Mouse (Mus musculus): ENCODE measurements around the gene St3gal3. TPM values are rescaled to one million over a fixed set of nuclear protein-coding genes. Genes with fewer than 3 reads are reported as not detected.

Gene St3gal3
- polyA plus RNA-seq, 1 experiment from 2014 or later, result 8.1 TPM

DNA sequence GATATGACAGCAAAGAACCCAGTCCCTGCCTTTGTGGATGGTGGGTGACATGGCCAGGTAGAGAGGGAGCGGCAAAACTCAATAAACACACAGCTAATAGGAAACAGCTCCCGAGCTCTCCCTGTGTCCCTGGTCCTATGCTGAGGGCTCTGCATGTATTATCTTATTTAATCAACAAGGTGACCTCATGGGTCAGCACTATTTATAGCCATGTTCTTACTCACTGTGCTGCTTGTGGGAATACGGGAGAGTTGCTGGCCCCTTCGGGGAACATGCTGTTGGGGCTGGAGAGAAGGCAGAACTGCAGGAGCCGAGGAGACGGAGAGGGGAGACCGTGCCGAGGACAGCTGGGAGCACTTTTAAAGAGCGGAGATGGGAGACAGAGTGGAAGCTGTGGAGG, 157.3 kb downstream of the St3gal3 start:
- no peaks in the 10 kb centered on the region for H3K27me3 ChIP-seq
- H3K4me2 ChIP-seq, result no peak overlapping the region
- H3K4me1 ChIP-seq, result peaks cover 13% of the 10 kb centered on the region; the same call in 1 of the 2 replicates
- no peaks in the 10 kb centered on the region for H3K9me3 ChIP-seq
- H3K9ac ChIP-seq, result no peak overlapping the region
- ATAC-seq (ENCODE audit: borderline replicate concordance, extremely low read depth, low FRiP score, low TSS enrichment), result no peak
- WGBS, result 68% methylated on average over 9 of the region's 9 CpGs
- no peak overlapping the region for H3K4me3 ChIP-seq
- H3K27ac ChIP-seq, result no peak overlapping the region
- no peaks in the 10 kb centered on the region for H3K36me3 ChIP-seq

DNA sequence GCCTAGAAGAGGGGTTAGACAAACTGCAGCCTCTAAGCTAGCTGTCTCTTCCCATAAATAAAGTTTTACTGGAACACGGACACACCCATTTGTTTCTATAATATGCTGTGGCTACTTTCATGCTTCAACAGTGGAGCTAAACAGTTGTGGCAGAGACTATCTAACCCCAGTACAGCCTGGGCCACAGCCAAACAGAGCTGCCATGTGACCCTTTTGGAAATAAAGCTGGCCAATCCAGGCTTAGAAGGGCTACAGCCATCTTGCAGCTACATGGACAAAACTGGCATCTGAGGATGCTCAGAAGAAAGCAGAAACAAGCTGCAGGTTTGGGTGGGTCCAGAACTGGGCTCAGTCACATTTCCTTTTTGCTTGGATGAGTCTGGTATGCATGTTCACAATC, 158.9 kb downstream of the St3gal3 start:
- 62% methylated on average over 1 of the region's 1 CpGs for WGBS
- Histone ChIP-seq H3K4me2 (no peak overlapping the region), H3K27ac (no peak overlapping the region), H3K9me3 (no peaks in the 10 kb centered on the region), H3K4me1 (peaks cover 13% of the 10 kb centered on the region; the same call in 1 of the 2 replicates), H3K36me3 (no peaks in the 10 kb centered on the region), H3K27me3 (no peaks in the 10 kb centered on the region), H3K4me3 (no peak overlapping the region), H3K9ac (no peak overlapping the region)
- ATAC-seq (ENCODE audit: borderline replicate concordance, extremely low read depth, low FRiP score, low TSS enrichment), result no peak

DNA sequence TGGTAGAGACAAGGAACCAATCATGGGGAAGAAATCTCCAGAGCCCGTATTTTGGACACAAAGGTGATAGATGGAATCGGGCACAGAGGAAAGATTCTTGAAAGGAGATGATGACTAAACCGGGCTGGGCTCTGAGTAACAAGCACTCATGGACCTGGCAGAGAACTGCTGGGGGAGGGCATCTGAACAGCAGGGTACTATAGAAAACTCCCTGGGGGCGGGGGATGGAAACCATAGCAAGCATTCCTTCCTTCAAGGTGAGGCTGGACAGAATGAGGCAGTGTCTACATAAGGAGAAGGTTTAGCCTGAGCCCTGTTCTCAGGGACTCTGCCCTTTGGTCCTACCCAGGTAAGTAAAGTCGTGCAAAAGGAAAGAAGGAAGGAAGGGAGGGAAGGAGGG, 160.0 kb downstream of the St3gal3 start:
- ATAC-seq (ENCODE audit: borderline replicate concordance, extremely low read depth, low FRiP score, low TSS enrichment), result no peak
- peaks cover 13% of the 10 kb centered on the region; the same call in 1 of the 2 replicates for H3K4me1 ChIP-seq
- 62% methylated on average over 5 of the region's 5 CpGs for WGBS
- H3K9me3 ChIP-seq, result no peaks in the 10 kb centered on the region
- no peaks in the 10 kb centered on the region for H3K36me3 ChIP-seq
- H3K27ac ChIP-seq, result no peak overlapping the region
- H3K4me2 ChIP-seq, result no peak overlapping the region
- H3K9ac ChIP-seq, result no peak overlapping the region
- no peaks in the 10 kb centered on the region for H3K27me3 ChIP-seq
- no peak overlapping the region for H3K4me3 ChIP-seq

DNA sequence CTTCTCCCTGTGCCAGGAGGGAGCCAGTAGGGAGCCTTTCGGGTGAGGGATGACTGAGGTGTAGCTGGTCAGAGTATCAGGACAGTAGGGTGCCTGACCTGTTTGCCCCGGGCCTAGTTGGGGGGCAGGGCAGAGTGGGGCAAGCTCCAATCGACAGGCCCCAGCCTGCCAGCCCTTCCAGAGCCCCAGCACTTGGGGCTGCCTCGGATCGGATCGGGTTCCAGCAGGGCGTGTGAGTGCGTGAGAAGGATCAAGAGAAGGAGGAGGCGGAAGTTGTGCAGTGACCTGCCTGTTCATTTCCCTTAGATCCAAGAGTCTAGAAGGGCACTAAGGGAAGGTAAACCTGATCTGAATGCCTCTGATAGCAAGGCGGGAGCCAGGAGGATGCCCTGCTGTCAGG, 161.7 kb downstream of the St3gal3 start:
- WGBS, result 48% methylated on average over 10 of the region's 10 CpGs
- H3K27me3 ChIP-seq, result no peaks in the 10 kb centered on the region
- no peaks in the 10 kb centered on the region for H3K36me3 ChIP-seq
- H3K4me3 ChIP-seq, result no peak overlapping the region
- no peak overlapping the region for H3K27ac ChIP-seq
- ATAC-seq (ENCODE audit: borderline replicate concordance, extremely low read depth, low FRiP score, low TSS enrichment), result no peak
- H3K9me3 ChIP-seq, result no peaks in the 10 kb centered on the region
- no peak overlapping the region for H3K9ac ChIP-seq
- H3K4me1 ChIP-seq, result peaks cover 13% of the 10 kb centered on the region; the same call in 1 of the 2 replicates
- H3K4me2 ChIP-seq, result no peak overlapping the region

DNA sequence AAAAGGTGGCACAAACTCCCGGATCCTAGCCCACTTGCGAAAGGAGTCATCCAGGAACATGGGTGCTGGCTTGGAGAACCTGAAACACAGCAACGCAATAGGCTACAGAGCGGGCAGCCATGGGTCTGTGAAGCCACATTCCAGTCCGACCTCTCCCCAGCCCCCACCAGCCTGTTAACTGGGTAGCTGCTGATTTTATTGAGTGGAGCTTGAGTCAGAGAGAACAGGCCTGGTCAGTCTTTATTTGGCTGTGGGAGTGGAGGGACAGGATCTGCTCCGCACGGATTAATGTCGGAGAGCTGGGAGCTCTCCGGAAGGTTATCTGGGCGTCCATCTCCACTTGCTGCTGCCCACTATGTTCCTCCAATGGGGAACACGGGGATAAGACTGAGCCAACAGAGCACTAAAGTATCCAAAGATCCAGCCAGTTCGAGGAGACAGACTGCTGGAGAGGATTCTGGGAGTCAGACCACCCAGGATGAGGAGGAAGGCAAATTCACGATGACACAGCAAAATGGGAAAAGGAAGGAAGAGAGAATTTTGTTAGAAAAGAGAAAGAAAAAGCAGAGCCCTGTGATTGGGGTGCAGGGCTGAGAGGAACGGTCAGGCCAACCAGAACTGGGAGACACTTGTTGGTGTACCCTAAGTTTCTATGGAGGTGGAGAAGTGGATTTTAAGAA, 170.2 kb downstream of the St3gal3 start:
- Histone ChIP-seq H3K9me3 (no peaks in the 10 kb centered on the region), H3K27ac (no peak overlapping the region), H3K27me3 (no peaks in the 10 kb centered on the region), H3K9ac (no peak overlapping the region), H3K4me2 (no peak overlapping the region), H3K36me3 (no peaks in the 10 kb centered on the region), H3K4me1 (peaks cover 7% of the 10 kb centered on the region), H3K4me3 (no peak overlapping the region)
- WGBS, result 51% methylated on average over 14 of the region's 14 CpGs
- no peak for ATAC-seq (ENCODE audit: borderline replicate concordance, extremely low read depth, low FRiP score, low TSS enrichment)

DNA sequence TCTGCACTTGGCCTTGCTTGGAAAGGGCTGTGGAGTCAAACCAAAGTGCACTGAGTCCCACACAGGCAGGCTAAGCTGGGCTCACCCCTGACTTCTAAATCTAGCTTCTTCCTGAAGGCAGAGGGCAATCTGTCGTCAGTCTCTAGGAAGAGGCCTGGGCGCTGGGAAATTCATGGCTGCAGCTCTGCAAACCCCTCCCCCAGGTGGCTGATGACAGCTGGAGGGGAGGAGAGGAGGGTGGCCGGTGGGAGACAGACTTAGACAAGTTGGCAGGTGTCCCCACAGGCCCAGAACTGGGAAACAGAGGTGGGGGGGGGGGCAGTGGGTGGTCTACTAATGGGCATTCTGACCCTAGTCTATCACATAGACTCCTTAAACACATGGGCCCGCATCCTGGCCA, 177.2 kb downstream of the St3gal3 start:
- H3K27ac ChIP-seq, result no peak overlapping the region
- 47% methylated on average over 4 of the region's 4 CpGs for WGBS
- H3K9ac ChIP-seq, result no peak overlapping the region
- peaks cover 6% of the 10 kb centered on the region for H3K36me3 ChIP-seq
- no peak overlapping the region for H3K4me2 ChIP-seq
- no peaks in the 10 kb centered on the region for H3K27me3 ChIP-seq
- no peak for ATAC-seq (ENCODE audit: borderline replicate concordance, extremely low read depth, low FRiP score, low TSS enrichment)
- H3K4me3 ChIP-seq, result no peak overlapping the region
- H3K4me1 ChIP-seq, result no peaks in the 10 kb centered on the region
- H3K9me3 ChIP-seq, result no peaks in the 10 kb centered on the region

DNA sequence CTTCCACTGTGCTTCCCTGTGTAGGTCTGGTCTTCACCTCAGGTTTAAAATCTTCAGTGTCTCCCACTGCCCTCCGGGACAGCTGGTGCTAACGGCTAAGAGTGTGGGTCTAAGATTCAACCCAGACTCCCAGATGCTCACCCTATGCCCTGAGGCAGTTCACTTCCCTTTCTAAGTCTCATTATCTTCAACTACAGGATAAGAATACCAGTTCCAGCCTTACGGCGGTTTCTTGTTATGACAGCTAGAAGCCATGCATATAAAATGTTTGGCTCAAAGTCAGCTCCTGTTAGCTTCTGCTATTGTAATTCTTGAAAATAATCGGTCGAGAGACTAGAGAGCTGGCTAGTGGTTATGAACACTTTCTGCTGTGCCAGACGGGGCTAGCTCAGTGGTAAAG, 187.2 kb downstream of the St3gal3 start:
- no peak overlapping the region for H3K27ac ChIP-seq
- H3K4me1 ChIP-seq, result no peaks in the 10 kb centered on the region
- no peak overlapping the region for H3K4me2 ChIP-seq
- 0 out of 2 replicates have a peak, but pooled peaks cover 6% of the 10 kb centered on the region for H3K36me3 ChIP-seq
- WGBS, result 77% methylated on average over 7 of the region's 7 CpGs
- H3K4me3 ChIP-seq, result no peak overlapping the region
- no peak for ATAC-seq (ENCODE audit: borderline replicate concordance, extremely low read depth, low FRiP score, low TSS enrichment)
- no peaks in the 10 kb centered on the region for H3K9me3 ChIP-seq
- H3K9ac ChIP-seq, result no peak overlapping the region
- no peaks in the 10 kb centered on the region for H3K27me3 ChIP-seq

DNA sequence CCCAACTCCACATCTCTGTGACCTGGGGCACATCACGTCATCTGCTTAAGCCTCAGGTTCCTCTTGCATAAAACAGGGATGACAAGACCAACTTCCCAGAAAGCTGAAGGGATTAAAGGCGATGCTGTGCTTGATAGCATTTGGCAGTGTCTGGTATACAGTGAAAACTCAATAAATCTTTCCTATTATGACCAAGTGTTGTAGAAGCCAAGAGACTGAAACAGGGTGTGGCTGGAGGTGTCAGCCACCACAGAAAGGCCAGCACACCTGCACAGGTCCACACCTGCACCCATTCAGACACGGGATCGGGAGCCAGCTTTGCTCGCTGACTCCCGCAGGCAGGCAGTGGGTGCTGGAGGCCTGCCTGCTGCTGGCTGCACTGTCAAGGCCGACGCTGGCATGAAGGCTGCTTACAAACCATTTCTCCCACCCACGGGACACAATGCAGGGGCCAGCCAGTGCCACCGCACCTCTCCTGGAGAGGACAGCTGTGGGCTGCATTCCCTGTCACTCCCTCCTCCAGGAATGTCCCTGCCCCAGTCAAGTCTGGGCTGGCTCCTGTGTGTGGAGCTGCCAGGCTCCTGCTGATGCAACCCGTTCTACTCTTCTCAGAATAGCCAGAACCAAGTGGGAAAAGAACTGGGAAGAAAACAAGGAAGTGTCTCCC, 187.9 kb downstream of the St3gal3 start:
- no peak for ATAC-seq (ENCODE audit: borderline replicate concordance, extremely low read depth, low FRiP score, low TSS enrichment)
- 79% methylated on average over 11 of the region's 11 CpGs for WGBS

DNA sequence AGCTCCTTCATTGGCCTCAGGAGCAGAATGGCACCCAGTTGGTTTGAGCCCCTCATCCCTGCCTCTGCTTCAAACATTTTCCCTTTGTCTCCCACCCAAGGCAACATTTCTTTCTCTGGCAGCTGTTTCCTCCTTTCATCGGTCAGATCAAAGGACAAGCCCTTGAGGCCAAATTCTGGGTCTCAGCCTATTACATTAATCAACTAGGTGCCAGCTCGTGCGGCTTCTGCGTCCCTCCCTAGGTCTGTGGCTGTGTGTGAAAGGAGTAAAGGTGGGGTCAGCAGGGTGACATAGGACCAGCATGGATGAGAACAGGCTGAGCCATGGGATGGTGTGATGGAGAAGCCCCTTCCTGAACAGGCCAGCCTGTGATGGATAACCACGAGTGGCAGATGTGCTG, 191.4 kb downstream of the St3gal3 start:
- no peak for ATAC-seq (ENCODE audit: borderline replicate concordance, extremely low read depth, low FRiP score, low TSS enrichment)
- no peaks in the 10 kb centered on the region for H3K9me3 ChIP-seq
- WGBS, result 28% methylated on average over 5 of the region's 5 CpGs
- H3K4me2 ChIP-seq, result no peak overlapping the region
- no peaks in the 10 kb centered on the region for H3K27me3 ChIP-seq
- H3K36me3 ChIP-seq, result no peaks in the 10 kb centered on the region
- H3K4me1 ChIP-seq, result no peaks in the 10 kb centered on the region
- H3K9ac ChIP-seq, result no peak overlapping the region
- H3K27ac ChIP-seq, result no peak overlapping the region
- H3K4me3 ChIP-seq, result no peak overlapping the region

More for the DNA sequence above, 187.9 kb downstream of the St3gal3 start:
- Histone ChIP-seq H3K9me3 (no peaks in the 10 kb centered on the region), H3K9ac (no peak overlapping the region), H3K27me3 (no peaks in the 10 kb centered on the region), H3K27ac (no peak overlapping the region), H3K36me3 (no peaks in the 10 kb centered on the region), H3K4me1 (no peaks in the 10 kb centered on the region), H3K4me2 (no peak overlapping the region), H3K4me3 (no peak overlapping the region)

DNA sequence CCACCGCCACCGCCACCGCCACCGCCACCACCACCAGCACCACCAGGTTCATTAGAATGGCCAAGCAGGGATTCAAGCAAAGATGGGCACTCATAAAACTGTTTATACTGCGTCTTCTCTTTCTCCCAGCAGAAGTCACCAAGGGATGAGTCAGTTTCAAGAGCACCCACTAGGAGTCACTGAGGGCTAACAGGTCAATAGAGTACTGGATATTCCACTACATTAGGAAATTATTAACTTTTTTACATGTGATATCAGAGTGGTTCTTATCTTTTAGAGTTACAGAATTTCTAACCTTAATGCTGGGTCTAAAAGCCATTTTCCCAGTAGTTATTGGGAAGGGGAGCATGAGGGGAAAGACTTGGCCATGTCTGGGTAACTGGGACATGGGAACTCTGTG, 197.8 kb downstream of the St3gal3 start:
- no peak for ATAC-seq (ENCODE audit: borderline replicate concordance, extremely low read depth, low FRiP score, low TSS enrichment)
- H3K4me3 ChIP-seq, result no peak overlapping the region
- H3K36me3 ChIP-seq, result no peaks in the 10 kb centered on the region
- no peaks in the 10 kb centered on the region for H3K27me3 ChIP-seq
- no peak overlapping the region for H3K9ac ChIP-seq
- no peaks in the 10 kb centered on the region for H3K4me1 ChIP-seq
- WGBS, result 91% methylated on average over 5 of the region's 5 CpGs
- no peak overlapping the region for H3K4me2 ChIP-seq
- no peaks in the 10 kb centered on the region for H3K9me3 ChIP-seq
- H3K27ac ChIP-seq, result no peak overlapping the region

DNA sequence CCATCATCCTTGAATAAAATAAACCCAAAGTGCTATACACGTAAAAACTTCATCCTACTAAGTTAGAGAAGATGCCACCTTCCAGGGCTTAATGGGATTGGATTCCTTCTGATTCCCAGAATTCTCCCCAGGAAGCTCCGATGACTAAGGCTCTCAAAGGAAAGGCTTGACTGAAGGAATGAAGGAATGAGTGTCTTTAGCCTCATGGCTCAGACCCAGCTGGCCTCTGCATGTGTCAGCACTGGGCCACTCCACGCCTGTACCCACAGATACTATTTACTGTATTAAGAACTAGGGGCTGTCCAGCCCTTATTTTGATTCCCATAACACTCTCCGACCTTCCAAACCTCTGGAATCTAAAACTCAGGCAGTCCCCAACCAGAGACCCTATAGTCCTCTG, 200.6 kb downstream of the St3gal3 start:
- Histone ChIP-seq H3K9ac (no peak overlapping the region), H3K36me3 (no peaks in the 10 kb centered on the region), H3K9me3 (no peaks in the 10 kb centered on the region), H3K4me3 (no peak overlapping the region), H3K4me1 (peaks cover 12% of the 10 kb centered on the region), H3K27ac (no peak overlapping the region), H3K27me3 (peaks cover 8% of the 10 kb centered on the region), H3K4me2 (no peak overlapping the region)
- WGBS, result 78% methylated on average over 4 of the region's 4 CpGs
- no peak for ATAC-seq (ENCODE audit: borderline replicate concordance, extremely low read depth, low FRiP score, low TSS enrichment)

DNA sequence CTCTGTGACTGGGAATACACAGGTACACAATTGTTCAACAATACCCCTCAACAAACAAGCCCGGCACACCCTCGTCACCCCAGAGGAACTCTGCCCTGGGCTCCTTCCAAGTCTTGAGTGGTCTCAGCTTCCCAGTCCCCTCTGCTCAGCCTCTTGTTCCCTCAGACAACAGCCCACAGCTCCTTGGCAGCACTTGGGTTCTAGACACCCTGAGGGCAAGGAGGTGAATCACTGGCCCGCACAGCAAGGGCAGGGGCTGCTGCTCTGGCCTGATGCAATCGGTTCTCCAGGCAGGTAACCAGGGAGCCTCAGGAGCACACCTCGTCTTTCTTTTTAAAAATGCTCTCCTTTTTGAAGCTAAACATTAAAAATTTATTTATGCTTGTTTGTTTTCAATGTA, 201.5 kb downstream of the St3gal3 start:
- Histone ChIP-seq H3K9ac (no peak overlapping the region), H3K36me3 (no peaks in the 10 kb centered on the region), H3K4me3 (no peak overlapping the region), H3K4me1 (peaks cover 20% of the 10 kb centered on the region), H3K27ac (no peak overlapping the region), H3K9me3 (no peaks in the 10 kb centered on the region), H3K27me3 (peaks cover 15% of the 10 kb centered on the region), H3K4me2 (no peak overlapping the region)
- no peak for ATAC-seq (ENCODE audit: borderline replicate concordance, extremely low read depth, low FRiP score, low TSS enrichment)
- 67% methylated on average over 5 of the region's 5 CpGs for WGBS
